Mouse (Mus musculus): ENCODE data around the gene Senp3. TPM values are rescaled to one million over a fixed set of nuclear protein-coding genes. Genes with fewer than 3 reads are reported as not detected.
A peak's percentile ranks its signal among the peaks of the same experiment; 100 is the strongest.

The Senp3 gene
- polyA plus RNA-seq, 1 experiment from 2014 or later: 125 TPM

GRCm38 (mm10) chr11:69656617-69657461 lies 25.0 kb downstream of the Senp3 start:
- H3K4me3 ChIP-seq: no peak overlapping the region; the same call in 1 of the 2 replicates
- H3K27ac ChIP-seq: peak overlapping the region; percentile 11; the same call in 1 of the 2 replicates
- peak overlapping the region; percentile 14; the same call in 1 of the 2 replicates for H3K4me2 ChIP-seq (replicated peaks)
- H3K9me3 ChIP-seq: no peaks in the 10 kb centered on the region
- H3K4me1 ChIP-seq: peaks cover 32% of the 10 kb centered on the region
- WGBS: 77% methylated on average over 10 of the region's 10 CpGs
- 0 out of 2 replicates have a peak overlapping the region, but pooled peaks have one; percentile 4 for H3K9ac ChIP-seq
- ATAC-seq (ENCODE audit: low FRiP score, low read depth): no peak
- peaks cover 68% of the 10 kb centered on the region for H3K36me3 ChIP-seq
- H3K27me3 ChIP-seq: no peaks in the 10 kb centered on the region

- Histone ChIP-seq H3K9me3 (no peaks in the 10 kb centered on the region), H3K9ac (peak overlapping the region; percentile 31; the same call in 1 of the 2 replicates), H3K4me1 (peaks cover 24% of the 10 kb centered on the region), H3K36me3 (peaks cover 75% of the 10 kb centered on the region), H3K4me3 (no peak overlapping the region), H3K27me3 (no peaks in the 10 kb centered on the region), H3K27ac (no peak overlapping the region; the same call in 1 of the 2 replicates), H3K4me2 (replicated peaks) (peak overlapping the region; percentile 19; the same call in 1 of the 2 replicates)
- ATAC-seq (ENCODE audit: low FRiP score, low read depth): no peak
- 79% methylated on average over 5 of the region's 5 CpGs for WGBS
Observed at GRCm38 (mm10) chr11:69656065-69656455, 25.8 kb downstream of the Senp3 start.

- ATAC-seq (ENCODE audit: low FRiP score, low read depth): peak; percentile 79
- H3K27me3 ChIP-seq: no peaks in the 10 kb centered on the region
- no peak within 1 kb of the TSS for H3K4me3 ChIP-seq
- 18% methylated on average over 34 of the region's 34 CpGs for WGBS
- peak within 1 kb of the TSS; percentile 36 for H3K4me2 ChIP-seq (replicated peaks)
- H3K9me3 ChIP-seq: no peaks in the 10 kb centered on the region
- peak within 1 kb of the TSS; percentile 55; the same call in 1 of the 2 replicates for H3K27ac ChIP-seq
- H3K9ac ChIP-seq: peak within 1 kb of the TSS; percentile 39
- peaks cover 81% of the 10 kb centered on the region for H3K36me3 ChIP-seq
- peaks cover 24% of the 10 kb centered on the region for H3K4me1 ChIP-seq
Observed at GRCm38 (mm10) chr11:69655264-69656064, 26.4 kb downstream of the Senp3 start, which contains the start of gene Sox15. Gene Sox15 (plus strand): TSS chr11:69655314.

DNA sequence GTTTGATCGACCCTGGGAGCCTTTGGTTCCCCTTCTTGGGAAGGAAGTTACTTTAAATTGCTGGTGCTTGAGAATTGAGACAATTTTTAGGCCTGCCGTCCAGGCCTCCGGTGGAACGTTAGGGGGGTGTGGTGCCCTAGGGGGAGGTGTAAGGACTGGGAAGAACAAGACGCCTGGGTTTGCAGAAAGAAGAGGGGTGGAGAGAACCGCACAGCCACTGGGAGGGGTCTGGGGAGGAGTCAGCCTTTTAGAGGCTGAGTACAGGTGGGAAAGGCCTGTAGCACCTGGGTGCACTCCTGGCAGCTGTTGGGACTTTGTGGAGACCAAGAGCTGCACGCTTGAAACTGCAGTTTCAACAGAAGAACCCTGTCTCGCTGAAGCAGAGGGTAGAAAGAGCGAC lies 27.1 kb downstream of the Senp3 start:
- Histone ChIP-seq H3K9me3 (no peaks in the 10 kb centered on the region), H3K36me3 (peaks cover 82% of the 10 kb centered on the region), H3K4me2 (replicated peaks) (no peak overlapping the region), H3K27ac (peak overlapping the region; percentile 55; the same call in 1 of the 2 replicates), H3K27me3 (no peaks in the 10 kb centered on the region), H3K4me3 (no peak overlapping the region), H3K9ac (peak overlapping the region; percentile 26; the same call in 1 of the 2 replicates), H3K4me1 (peaks cover 24% of the 10 kb centered on the region)
- ATAC-seq (ENCODE audit: low FRiP score, low read depth): no peak
- WGBS: 24% methylated on average over 9 of the region's 9 CpGs

- ATAC-seq (ENCODE audit: low FRiP score, low read depth): no peak
- H3K4me1 ChIP-seq: peaks cover 24% of the 10 kb centered on the region
- H3K9me3 ChIP-seq: no peaks in the 10 kb centered on the region
- WGBS: 76% methylated on average over 5 of the region's 5 CpGs
- H3K27ac ChIP-seq: no peak overlapping the region
- no peak overlapping the region for H3K4me2 ChIP-seq (replicated peaks)
- H3K4me3 ChIP-seq: no peak overlapping the region
- peaks cover 83% of the 10 kb centered on the region for H3K36me3 ChIP-seq
- H3K27me3 ChIP-seq: no peaks in the 10 kb centered on the region
- H3K9ac ChIP-seq: 0 out of 2 replicates have a peak overlapping the region, but pooled peaks have one; percentile 36
Observed at GRCm38 (mm10) chr11:69653399-69653798, 28.5 kb downstream of the Senp3 start.

GRCm38 (mm10) chr11:69645860-69646259 lies 36.0 kb downstream of the Senp3 start:
- Histone ChIP-seq H3K4me1 (no peaks in the 10 kb centered on the region), H3K9ac (no peak overlapping the region), H3K4me3 (no peak overlapping the region), H3K9me3 (no peaks in the 10 kb centered on the region), H3K27me3 (no peaks in the 10 kb centered on the region), H3K4me2 (replicated peaks) (no peak overlapping the region), H3K27ac (no peak overlapping the region), H3K36me3 (peaks cover 98% of the 10 kb centered on the region)
- no peak for ATAC-seq (ENCODE audit: low FRiP score, low read depth)
- WGBS: 92% methylated on average over 5 of the region's 5 CpGs

DNA sequence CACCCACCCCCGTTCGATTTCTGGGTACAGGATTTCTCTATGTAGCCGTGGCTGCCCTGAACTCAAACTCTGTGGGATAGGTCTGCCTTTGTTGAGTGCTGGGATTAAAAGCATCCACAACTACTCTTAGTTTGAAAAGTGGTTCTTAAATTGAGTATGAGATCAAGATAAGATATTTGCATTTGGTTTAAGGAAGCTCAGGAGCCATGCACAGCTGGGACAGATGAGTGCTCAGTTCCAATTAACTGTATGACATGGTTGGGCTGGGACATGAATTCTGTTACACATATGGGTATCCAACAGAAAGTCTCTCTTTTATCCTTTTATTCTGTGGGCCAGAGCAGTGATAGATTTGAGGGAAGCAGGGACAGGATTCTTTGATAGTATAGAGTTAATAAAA lies 46.4 kb downstream of the Senp3 start:
- Histone ChIP-seq H3K27ac (no peak overlapping the region), H3K4me3 (no peak overlapping the region), H3K4me2 (replicated peaks) (peak overlapping the region; percentile 79), H3K27me3 (no peaks in the 10 kb centered on the region), H3K9me3 (no peaks in the 10 kb centered on the region), H3K9ac (0 out of 2 replicates have a peak overlapping the region, but pooled peaks have one; percentile 4), H3K4me1 (peaks cover 22% of the 10 kb centered on the region), H3K36me3 (peaks cover 36% of the 10 kb centered on the region)
- no peak for ATAC-seq (ENCODE audit: low FRiP score, low read depth)
- WGBS: 88% methylated on average over 3 of the region's 3 CpGs

GRCm38 (mm10) chr11:69633128-69633866 lies 48.6 kb downstream of the Senp3 start:
- Histone ChIP-seq H3K27me3 (no peaks in the 10 kb centered on the region), H3K4me3 (peak overlapping the region; percentile 75), H3K9ac (peak overlapping the region; percentile 96), H3K36me3 (peaks cover 19% of the 10 kb centered on the region), H3K4me1 (peaks cover 22% of the 10 kb centered on the region), H3K9me3 (no peaks in the 10 kb centered on the region), H3K4me2 (replicated peaks) (peak overlapping the region; percentile 79), H3K27ac (peak overlapping the region; percentile 94)
- ATAC-seq (ENCODE audit: low FRiP score, low read depth): peak; percentile 52
- under 1% methylated on average over 36 of the region's 50 CpGs for WGBS

GRCm38 (mm10) chr11:69632284-69633089 lies 49.4 kb downstream of the Senp3 start, which contains the start of gene Fxr2:
Gene Fxr2 (plus strand): TSS chr11:69632990.
- no peaks in the 10 kb centered on the region for H3K27me3 ChIP-seq
- peak within 1 kb of the TSS; percentile 96 for H3K9ac ChIP-seq
- peak; percentile 98 for ATAC-seq (ENCODE audit: low FRiP score, low read depth)
- peaks cover 14% of the 10 kb centered on the region for H3K36me3 ChIP-seq
- no peaks in the 10 kb centered on the region for H3K9me3 ChIP-seq
- 1% methylated on average over 37 of the region's 56 CpGs for WGBS
- H3K4me2 ChIP-seq (replicated peaks): peak within 1 kb of the TSS; percentile 79
- peaks cover 22% of the 10 kb centered on the region for H3K4me1 ChIP-seq
- H3K4me3 ChIP-seq: peak within 1 kb of the TSS; percentile 75
- H3K27ac ChIP-seq: peak within 1 kb of the TSS; percentile 94

GRCm38 (mm10) chr11:69629802-69630201 lies 52.1 kb downstream of the Senp3 start:
- Histone ChIP-seq H3K4me2 (replicated peaks) (no peak overlapping the region), H3K9me3 (no peaks in the 10 kb centered on the region), H3K4me1 (peaks cover 12% of the 10 kb centered on the region), H3K27ac (no peak overlapping the region), H3K27me3 (no peaks in the 10 kb centered on the region), H3K9ac (no peak overlapping the region), H3K36me3 (no peaks in the 10 kb centered on the region), H3K4me3 (no peak overlapping the region)
- 74% methylated on average over 1 of the region's 1 CpGs for WGBS
- no peak for ATAC-seq (ENCODE audit: low FRiP score, low read depth)

GRCm38 (mm10) chr11:69628286-69628685 lies 53.6 kb downstream of the Senp3 start:
- no peak for ATAC-seq (ENCODE audit: low FRiP score, low read depth)
- H3K9me3 ChIP-seq: no peaks in the 10 kb centered on the region
- H3K27ac ChIP-seq: no peak overlapping the region
- H3K9ac ChIP-seq: no peak overlapping the region
- no peak overlapping the region for H3K4me2 ChIP-seq (replicated peaks)
- WGBS: 34% methylated on average over 6 of the region's 6 CpGs
- no peaks in the 10 kb centered on the region for H3K36me3 ChIP-seq
- H3K27me3 ChIP-seq: no peaks in the 10 kb centered on the region
- H3K4me1 ChIP-seq: no peaks in the 10 kb centered on the region
- H3K4me3 ChIP-seq: no peak overlapping the region
